Mouse (Mus musculus) embryonic facial prominence, embryonic 15.5 days (tissue): ENCODE results near the gene Cpn2. TPM values are rescaled to one million over a fixed set of nuclear protein-coding genes. Genes with fewer than 3 reads are reported as not detected.

ENCODE experiments used
- ATAC-seq: fragments of 200-750 bp; cut with Nextera tagmentation; 2 replicates; pipeline ENCODE4 v1.8.0; 2017; ENCODE audit warnings: low read depth, moderate TSS enrichment; ENCODE audit not compliant: insufficient number of reproducible peaks, low FRiP score, low TSS enrichment
- H3K27ac ChIP-seq: fragments of 300-500 bp; sonication (generic); replicated peaks from 2 replicates; pipeline ENCODE4 v1.5.1; 2015; ENCODE audit warnings: mild to moderate bottlenecking, inconsistent platforms
- H3K27me3 ChIP-seq: fragments of 300-500 bp; sonication (generic); 2 replicates; pipeline ENCODE4 v1.6.1; 2015; ENCODE audit warnings: inconsistent platforms
- H3K36me3 ChIP-seq: fragments of 300-500 bp; sonication (generic); 2 replicates; pipeline ENCODE4 v1.6.1; 2015; ENCODE audit warnings: mild to moderate bottlenecking, inconsistent platforms
- H3K4me1 ChIP-seq: fragments of 300-500 bp; sonication (generic); 2 replicates; pipeline ENCODE4 v1.6.1; 2015; ENCODE audit warnings: inconsistent platforms
- H3K4me2 ChIP-seq: fragments of 300-500 bp; sonication (generic); replicated peaks from 2 replicates; pipeline ENCODE4 v1.6.1; 2015; ENCODE audit warnings: mild to moderate bottlenecking, inconsistent platforms
- H3K4me3 ChIP-seq: fragments of 300-500 bp; sonication (generic); replicated peaks from 2 replicates; pipeline ENCODE4 v1.5.1; 2015; ENCODE audit warnings: mild to moderate bottlenecking, inconsistent platforms
- H3K9ac ChIP-seq: fragments of 300-500 bp; sonication (generic); 2 replicates; pipeline ENCODE4 v1.6.1; 2015; ENCODE audit warnings: inconsistent platforms
- H3K9me3 ChIP-seq: fragments of 300-500 bp; sonication (generic); replicated peaks from 2 replicates; pipeline ENCODE4 v1.6.1; 2016; ENCODE audit warnings: inconsistent platforms
- WGBS: fragments of 180-500 bp; shearing (Covaris S2); methylation state at CpG from one replicate; pipeline ENCODE4 v1.1.7; 2015; 5-methylcytosine and 5-hydroxymethylcytosine counted together
- polyA plus RNA-seq: library from polyadenylated mRNA; unstranded; fragments of >200 nt; fragmentation: Nextera tagmentation; extraction: Ambion mirVana; gene quantifications from 2 replicates; pipeline ENCODE4 v1.2.1, GENCODE M21; 2015

Gene Cpn2
- polyA plus RNA-seq, 1 experiment from 2014 or later, result not detected

GRCm38 (mm10) chr16:30259444-30259843 is 7.9 kb downstream of the Cpn2 start:
- Histone ChIP-seq H3K9ac (no peak overlapping the region), H3K4me1 (no peaks in the 10 kb centered on the region), H3K27me3 (peaks cover 5% of the 10 kb centered on the region; the same call in 1 of the 2 replicates), H3K36me3 (no peaks in the 10 kb centered on the region), H3K9me3 (no peaks in the 10 kb centered on the region), H3K27ac (no peak overlapping the region), H3K4me2 (no peak overlapping the region), H3K4me3 (no peak overlapping the region)
- WGBS, result 78% methylated on average over 10 of the region's 10 CpGs
- no peak for ATAC-seq

GRCm38 (mm10) chr16:30258441-30258840 is 8.9 kb downstream of the Cpn2 start:
- H3K9ac ChIP-seq, result no peak overlapping the region
- no peak overlapping the region for H3K4me2 ChIP-seq
- no peak overlapping the region for H3K4me3 ChIP-seq
- H3K36me3 ChIP-seq, result no peaks in the 10 kb centered on the region
- no peak for ATAC-seq
- H3K4me1 ChIP-seq, result no peaks in the 10 kb centered on the region
- peaks cover 5% of the 10 kb centered on the region; the same call in 1 of the 2 replicates for H3K27me3 ChIP-seq
- WGBS, result 80% methylated on average over 7 of the region's 7 CpGs
- H3K27ac ChIP-seq, result no peak overlapping the region
- H3K9me3 ChIP-seq, result no peaks in the 10 kb centered on the region

GRCm38 (mm10) chr16:30257718-30258117 is 9.6 kb downstream of the Cpn2 start:
- no peak overlapping the region for H3K4me2 ChIP-seq
- no peaks in the 10 kb centered on the region for H3K9me3 ChIP-seq
- no peak overlapping the region for H3K4me3 ChIP-seq
- no peak overlapping the region for H3K9ac ChIP-seq
- no peaks in the 10 kb centered on the region for H3K36me3 ChIP-seq
- H3K4me1 ChIP-seq, result peaks cover under 1% of the 10 kb centered on the region; the same call in 1 of the 2 replicates
- ATAC-seq, result no peak
- 77% methylated on average over 9 of the region's 9 CpGs for WGBS
- no peak overlapping the region for H3K27ac ChIP-seq
- H3K27me3 ChIP-seq, result peaks cover 5% of the 10 kb centered on the region; the same call in 1 of the 2 replicates

GRCm38 (mm10) chr16:30255061-30255460 is 12.2 kb downstream of the Cpn2 start:
- Histone ChIP-seq H3K4me3 (no peak overlapping the region), H3K4me1 (peaks cover 11% of the 10 kb centered on the region; the same call in 1 of the 2 replicates), H3K9ac (no peak overlapping the region), H3K9me3 (no peaks in the 10 kb centered on the region), H3K36me3 (no peaks in the 10 kb centered on the region), H3K4me2 (no peak overlapping the region), H3K27ac (no peak overlapping the region), H3K27me3 (peaks cover 9% of the 10 kb centered on the region; the same call in 1 of the 2 replicates)
- 51% methylated on average over 7 of the region's 7 CpGs for WGBS
- ATAC-seq, result no peak

GRCm38 (mm10) chr16:30253900-30254299 is 13.4 kb downstream of the Cpn2 start:
- Histone ChIP-seq H3K4me1 (peaks cover 11% of the 10 kb centered on the region; the same call in 1 of the 2 replicates), H3K4me3 (no peak overlapping the region), H3K4me2 (no peak overlapping the region), H3K27me3 (peaks cover 11% of the 10 kb centered on the region), H3K9me3 (no peaks in the 10 kb centered on the region), H3K27ac (no peak overlapping the region), H3K36me3 (no peaks in the 10 kb centered on the region), H3K9ac (no peak overlapping the region)
- 68% methylated on average over 9 of the region's 9 CpGs for WGBS
- ATAC-seq, result no peak

GRCm38 (mm10) chr16:30253374-30253773 is 13.9 kb downstream of the Cpn2 start:
- Histone ChIP-seq H3K4me1 (peaks cover 11% of the 10 kb centered on the region; the same call in 1 of the 2 replicates), H3K9me3 (no peaks in the 10 kb centered on the region), H3K27me3 (peaks cover 11% of the 10 kb centered on the region), H3K4me2 (no peak overlapping the region), H3K4me3 (no peak overlapping the region), H3K27ac (no peak overlapping the region), H3K36me3 (no peaks in the 10 kb centered on the region), H3K9ac (no peak overlapping the region)
- ATAC-seq, result no peak
- 85% methylated on average over 4 of the region's 4 CpGs for WGBS

GRCm38 (mm10) chr16:30252003-30252418 is 15.3 kb downstream of the Cpn2 start:
- Histone ChIP-seq H3K4me2 (peak overlapping the region; percentile 53), H3K27me3 (peaks cover 11% of the 10 kb centered on the region), H3K9me3 (no peaks in the 10 kb centered on the region), H3K4me1 (peaks cover 11% of the 10 kb centered on the region; the same call in 1 of the 2 replicates), H3K27ac (no peak overlapping the region), H3K9ac (no peak overlapping the region), H3K36me3 (no peaks in the 10 kb centered on the region), H3K4me3 (peak overlapping the region; percentile 18)
- 1% methylated on average over 21 of the region's 21 CpGs for WGBS
- ATAC-seq, result peak; percentile 76

GRCm38 (mm10) chr16:30244037-30244700 is 23.1 kb downstream of the Cpn2 start:
- 68% methylated on average over 12 of the region's 12 CpGs for WGBS
- Histone ChIP-seq H3K4me3 (no peak overlapping the region), H3K27ac (no peak overlapping the region), H3K4me2 (no peak overlapping the region), H3K9me3 (no peaks in the 10 kb centered on the region), H3K9ac (no peak overlapping the region), H3K36me3 (no peaks in the 10 kb centered on the region), H3K27me3 (no peaks in the 10 kb centered on the region), H3K4me1 (peaks cover 6% of the 10 kb centered on the region)
- no peak for ATAC-seq

- H3K4me3 ChIP-seq, result no peak overlapping the region
- H3K36me3 ChIP-seq, result no peaks in the 10 kb centered on the region
- H3K27ac ChIP-seq, result no peak overlapping the region
- ATAC-seq, result no peak
- H3K4me1 ChIP-seq, result peaks cover 14% of the 10 kb centered on the region
- H3K4me2 ChIP-seq, result no peak overlapping the region
- no peak overlapping the region for H3K9ac ChIP-seq
- WGBS, result 16% methylated on average over 2 of the region's 2 CpGs
- H3K9me3 ChIP-seq, result no peaks in the 10 kb centered on the region
- H3K27me3 ChIP-seq, result no peaks in the 10 kb centered on the region
Measured at GRCm38 (mm10) chr16:30241623-30242022, 25.7 kb downstream of the Cpn2 start.

GRCm38 (mm10) chr16:30238791-30239190 is 28.5 kb downstream of the Cpn2 start:
- H3K27me3 ChIP-seq, result 0 out of 2 replicates have a peak, but pooled peaks cover 3% of the 10 kb centered on the region
- H3K9ac ChIP-seq, result no peak overlapping the region
- no peak overlapping the region for H3K4me2 ChIP-seq
- H3K27ac ChIP-seq, result no peak overlapping the region
- H3K9me3 ChIP-seq, result no peaks in the 10 kb centered on the region
- H3K4me1 ChIP-seq, result peaks cover 38% of the 10 kb centered on the region
- no peak for ATAC-seq
- H3K4me3 ChIP-seq, result no peak overlapping the region
- WGBS, result 78% methylated on average over 6 of the region's 6 CpGs
- no peaks in the 10 kb centered on the region for H3K36me3 ChIP-seq

GRCm38 (mm10) chr16:30236091-30236699 is 31.1 kb downstream of the Cpn2 start:
- Histone ChIP-seq H3K27me3 (0 out of 2 replicates have a peak, but pooled peaks cover 3% of the 10 kb centered on the region), H3K9me3 (no peaks in the 10 kb centered on the region), H3K9ac (no peak overlapping the region), H3K4me3 (peak overlapping the region; percentile 37), H3K4me2 (peak overlapping the region; percentile 66), H3K4me1 (peaks cover 49% of the 10 kb centered on the region), H3K27ac (peak overlapping the region; percentile 85), H3K36me3 (no peaks in the 10 kb centered on the region)
- peak; percentile 81 for ATAC-seq
- WGBS, result under 1% methylated on average over 33 of the region's 33 CpGs
